Mouse (Mus musculus) right cerebral cortex, postnatal 14 days (tissue): ENCODE measurements around the gene Setd4.
A peak's percentile ranks its signal among the peaks of the same experiment; 100 is the strongest.
"Not testable (repeated sequence)": the region's sequence is repeated elsewhere in the genome, so short reads cannot be mapped to it uniquely, and the experiment has no call there.

Experiments used
- DNase-seq: peaks from one replicate; pipeline ENCODE4 v3.0.0; 2022

Gene Setd4

DNA sequence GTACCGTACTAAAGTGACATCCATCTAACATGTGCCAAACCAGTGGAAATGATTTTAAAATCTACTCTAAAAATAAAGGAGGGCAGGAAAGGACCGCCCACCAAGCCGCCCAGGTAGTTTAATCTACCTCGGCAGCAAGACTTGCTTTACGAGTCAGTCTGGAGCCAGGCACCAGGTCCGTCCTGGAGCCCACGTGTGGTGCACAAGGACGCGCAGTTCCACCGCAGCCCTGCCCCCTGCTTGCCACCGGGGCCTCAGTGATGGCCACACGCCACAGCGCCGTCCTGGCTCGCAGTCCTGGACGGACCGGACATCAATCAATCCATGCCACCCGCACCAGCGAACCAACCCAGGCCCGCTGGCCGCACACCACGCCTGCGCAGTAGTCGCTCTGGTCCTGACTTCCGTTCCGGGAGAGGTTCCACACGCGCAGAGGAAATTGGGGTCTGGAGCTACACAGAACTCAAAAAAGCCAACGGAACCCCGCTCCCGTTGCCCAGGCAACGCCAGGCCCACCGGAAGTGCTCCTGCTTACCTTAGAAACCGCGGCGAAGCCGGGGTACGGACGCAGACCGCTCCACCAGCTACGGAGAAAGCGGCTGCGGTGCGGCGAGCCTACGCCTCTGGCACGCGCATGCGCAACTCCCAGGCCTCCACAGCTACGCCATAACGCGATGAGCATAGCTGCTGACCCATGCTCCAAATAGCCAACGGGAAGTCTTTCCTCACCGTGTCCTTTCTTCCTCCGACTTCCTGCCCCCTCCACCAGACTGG lies at the start of gene Setd4:
Setd4 (minus strand) TSS at position 625 of the 774 bp plus-strand sequence.
- peak; percentile 92 for DNase-seq

DNA sequence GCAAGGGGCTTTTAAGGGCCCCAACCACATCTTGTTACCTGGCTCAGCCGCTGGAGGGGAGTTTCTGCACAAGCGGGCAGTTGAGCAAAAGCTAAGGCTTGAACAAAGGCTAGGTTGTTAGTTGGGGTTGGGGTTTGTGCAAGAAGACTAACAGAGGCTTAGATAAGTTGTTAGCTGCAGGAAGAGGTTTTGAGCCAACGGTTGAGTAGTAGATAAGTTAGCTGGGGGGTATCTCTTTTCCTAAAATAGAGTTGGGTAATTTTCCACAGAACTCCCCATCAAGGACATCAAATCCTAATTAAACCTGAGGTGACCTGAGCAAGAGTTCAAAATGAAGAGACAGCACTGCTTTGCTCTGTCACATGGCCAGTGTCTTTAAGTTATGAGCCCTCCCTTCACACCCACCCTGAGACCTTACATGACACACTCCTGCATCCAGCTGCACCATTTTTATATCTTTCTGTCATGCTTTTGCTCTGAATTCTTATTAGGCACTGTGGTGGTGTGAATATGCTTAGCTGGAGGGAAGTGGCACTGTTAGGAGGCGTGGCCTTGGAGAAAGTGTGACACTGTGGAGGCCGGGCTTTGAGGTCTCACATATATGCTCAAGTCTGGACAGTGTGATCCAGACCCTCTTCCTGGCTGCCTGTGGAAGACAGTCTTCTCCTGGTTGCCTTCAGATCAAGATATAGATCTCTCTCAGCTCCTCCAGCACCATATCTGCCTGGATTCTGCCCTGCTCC lies 44.7 kb upstream of the Setd4 start:
- no peak for DNase-seq

- DNase-seq: no peak
These were observed 40.1 kb upstream of the Setd4 start for GRCm38 (mm10) chr16:93644006-93644405.

DNA sequence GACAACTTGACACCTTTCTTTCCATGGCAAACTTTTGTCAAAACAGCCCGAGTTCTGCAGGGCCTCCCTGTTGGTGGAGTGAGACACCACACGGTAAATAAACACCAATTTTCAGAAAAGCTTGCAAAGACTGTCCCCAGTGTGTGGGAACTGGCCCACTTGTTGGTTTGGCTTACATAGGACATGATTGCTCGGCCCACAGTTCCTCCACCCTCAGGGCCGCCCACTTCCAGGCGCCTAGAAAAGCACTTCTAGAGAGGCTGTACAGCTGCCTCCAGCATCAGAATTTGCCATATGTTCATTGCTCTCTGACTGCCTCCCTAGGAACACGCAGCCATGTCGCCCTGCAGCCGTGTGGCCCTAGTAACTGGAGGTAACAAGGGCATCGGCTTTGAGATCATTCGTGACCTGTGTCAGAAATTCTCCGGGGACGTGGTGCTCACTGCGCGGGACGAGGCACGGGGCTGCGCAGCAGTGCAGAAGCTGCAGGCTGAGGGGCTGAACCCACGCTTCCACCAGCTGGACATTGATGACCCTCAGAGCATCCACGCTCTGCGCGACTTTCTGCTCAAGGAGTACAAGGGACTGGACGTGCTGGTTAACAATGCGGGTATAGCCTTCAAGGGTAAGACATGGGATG lies 24.0 kb upstream of the Setd4 start, which contains the start of gene Gm5678:
Gm5678 (plus strand) TSS at position 337 of the 640 bp plus-strand sequence.
- DNase-seq: no peak

GRCm38 (mm10) chr16:93626745-93627144 lies 22.9 kb upstream of the Setd4 start:
- DNase-seq: peak; percentile 36

DNA sequence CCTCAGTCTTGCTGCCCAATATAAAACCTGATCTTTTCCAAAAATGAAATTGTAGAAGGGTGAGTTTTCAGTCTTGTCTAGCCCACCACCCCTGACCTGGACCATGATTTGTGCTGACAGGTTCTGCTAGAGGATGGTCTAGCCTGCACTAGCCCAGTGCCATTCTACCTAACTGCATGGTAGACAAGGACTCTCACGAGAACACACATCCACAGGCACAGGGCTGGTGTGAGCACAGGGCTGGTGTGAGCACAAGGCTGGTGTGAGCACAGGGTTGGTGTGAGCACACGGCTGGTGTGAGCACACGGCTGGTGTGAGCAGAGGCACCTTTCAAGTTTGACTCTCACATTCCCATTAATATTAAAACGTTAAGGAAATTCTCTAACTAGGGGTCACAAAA lies 20.8 kb upstream of the Setd4 start:
- DNase-seq: no peak

DNA sequence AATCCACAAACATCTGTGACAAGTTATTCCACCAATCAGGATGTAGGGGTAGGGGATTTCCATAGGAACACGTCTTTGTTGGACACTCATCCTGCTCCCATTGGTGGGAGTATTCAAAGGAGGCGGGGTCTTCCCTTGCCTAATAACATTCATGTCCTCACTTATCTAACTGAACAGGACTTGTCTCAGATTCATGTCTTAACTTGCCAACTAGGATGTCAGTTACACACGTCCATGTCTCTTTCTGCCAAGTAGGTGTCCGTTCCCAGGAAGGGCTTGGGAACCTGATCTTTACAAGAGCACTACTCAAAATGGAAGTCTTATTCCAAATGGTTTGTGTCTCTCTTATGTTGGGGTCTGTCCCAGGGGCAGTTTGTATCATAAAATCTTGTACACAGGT lies 19.9 kb upstream of the Setd4 start:
- not testable (repeated sequence) for DNase-seq

- peak; percentile 67 for DNase-seq
These were observed 11.4 kb upstream of the Setd4 start for GRCm38 (mm10) chr16:93615118-93615870.

DNA sequence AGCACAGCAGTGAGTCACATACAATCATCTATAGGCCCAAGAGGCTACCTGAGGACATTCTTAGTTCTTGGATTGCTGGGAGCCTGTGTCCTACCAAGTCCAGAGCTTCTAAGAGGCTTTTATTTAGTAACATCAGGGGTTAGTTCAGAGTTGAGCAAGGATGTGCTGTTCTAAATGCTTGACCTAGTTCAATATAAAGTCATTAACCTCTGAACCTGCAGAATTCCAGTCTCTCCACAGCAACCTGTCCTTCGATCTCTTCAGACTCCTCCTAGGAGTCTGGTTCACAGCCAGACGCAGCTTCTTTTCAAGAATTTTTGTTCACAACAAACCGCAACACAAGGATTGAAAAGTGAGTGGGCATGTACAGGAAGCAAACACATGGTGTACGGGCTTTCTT lies 7.1 kb upstream of the Setd4 start:
- DNase-seq: no peak

- DNase-seq: no peak
These were observed 5.9 kb upstream of the Setd4 start for GRCm38 (mm10) chr16:93609796-93610195.

- DNase-seq: no peak
These were observed 4.9 kb upstream of the Setd4 start for GRCm38 (mm10) chr16:93608731-93609130.

- DNase-seq: peak; percentile 77
These were observed 3.8 kb upstream of the Setd4 start for GRCm38 (mm10) chr16:93607669-93608101.

DNA sequence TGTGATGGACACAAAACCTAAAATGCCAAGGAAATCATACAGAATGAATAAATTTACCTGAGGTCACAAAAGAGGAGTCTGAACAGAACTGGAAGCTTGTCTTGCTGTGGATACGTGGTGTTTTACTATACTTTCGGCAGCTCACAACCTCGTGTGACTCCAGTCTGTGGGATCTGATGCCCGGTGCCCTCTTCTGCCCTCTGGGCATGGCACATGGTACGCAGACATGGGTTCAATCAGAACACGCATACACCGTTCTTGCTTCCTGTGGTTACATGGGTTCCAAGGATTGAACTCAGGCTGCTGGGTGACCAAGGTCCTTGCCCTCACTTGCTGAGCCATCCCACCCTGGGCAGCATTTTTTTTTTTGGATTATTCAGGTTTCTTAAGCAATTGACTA lies 2.3 kb upstream of the Setd4 start:
- no peak for DNase-seq

DNA sequence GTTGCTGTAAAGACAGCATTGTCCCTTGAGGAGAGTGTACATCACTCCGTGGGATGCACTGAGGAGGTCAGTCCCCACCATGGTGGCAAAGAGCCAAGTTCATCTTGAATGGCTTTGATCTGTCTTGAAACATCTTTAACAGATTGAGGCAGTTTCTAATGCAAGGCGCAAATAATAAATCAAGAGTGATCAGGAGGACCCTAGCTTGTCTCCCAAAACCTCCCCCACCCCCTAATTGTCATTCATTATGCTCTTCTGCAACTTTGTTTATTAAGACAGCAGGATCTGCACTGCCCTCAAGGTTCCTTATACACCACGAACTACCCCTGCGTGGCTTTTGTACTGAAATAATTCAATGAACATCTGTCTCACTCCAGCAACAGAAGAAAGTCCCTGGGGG lies 1.7 kb upstream of the Setd4 start, which contains the start of gene Cbr1:
Cbr1 (plus strand) TSS at position 301 of the 400 bp plus-strand sequence.
- DNase-seq: no peak

- no peak for DNase-seq
These were observed 662 bp upstream of the Setd4 start for GRCm38 (mm10) chr16:93604481-93604969.

DNA sequence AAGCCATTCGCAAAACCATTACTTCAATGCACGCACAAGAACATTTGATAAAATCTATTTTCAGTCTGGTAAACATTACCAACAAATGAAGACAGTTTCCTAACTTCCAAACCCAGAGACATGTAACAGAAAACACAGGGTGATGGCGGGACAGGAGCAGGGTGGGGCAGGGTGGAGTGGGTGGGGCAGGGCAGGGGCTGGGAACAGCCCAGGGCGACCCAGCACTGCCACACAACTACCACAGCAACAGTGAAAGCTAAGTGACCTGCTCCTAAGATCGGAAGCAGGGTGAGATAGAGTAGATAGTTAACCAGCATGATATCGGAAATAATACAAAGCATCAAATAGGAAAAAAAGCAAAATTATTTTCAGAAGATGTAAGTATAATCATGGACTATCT lies 4.4 kb downstream of the Setd4 start:
- no peak for DNase-seq

DNA sequence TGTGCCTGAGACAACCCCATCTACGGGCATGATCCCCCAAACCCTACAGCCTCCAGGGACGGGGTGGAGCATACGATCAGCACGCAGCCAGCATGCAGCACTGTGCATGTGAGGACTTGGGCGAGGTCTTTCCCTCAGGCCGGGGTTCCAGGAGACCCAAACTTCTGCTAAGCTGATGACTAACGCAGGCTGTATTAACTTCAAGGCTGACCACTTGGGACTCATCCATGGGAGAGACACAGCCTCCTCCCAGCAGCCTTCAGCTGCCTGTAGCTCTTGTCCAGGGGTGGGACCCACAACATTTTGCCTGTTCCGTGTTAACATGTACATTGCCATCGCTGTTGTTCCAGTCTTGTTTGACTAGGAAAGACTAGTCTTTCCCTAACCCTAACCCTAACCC lies 6.3 kb downstream of the Setd4 start:
- DNase-seq: no peak

DNA sequence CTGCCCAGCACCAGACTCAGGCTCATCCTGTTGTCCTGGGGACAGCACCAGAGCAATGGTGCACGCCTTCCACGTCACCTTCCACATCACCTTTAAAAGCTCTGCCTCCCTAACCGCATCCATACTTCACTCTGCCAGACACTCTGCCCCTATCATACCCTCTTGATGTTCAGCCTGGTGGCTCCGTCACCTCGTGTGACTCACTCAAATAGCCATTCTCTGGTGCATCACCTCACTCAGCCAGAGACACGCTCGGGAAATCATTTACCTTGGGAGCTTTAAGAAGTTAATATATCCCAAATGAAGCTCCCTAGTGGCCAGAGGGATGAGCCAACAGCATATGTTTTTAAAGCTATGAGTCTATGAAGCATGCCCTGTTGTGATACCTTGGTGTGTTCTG lies 7.1 kb downstream of the Setd4 start:
- DNase-seq: no peak

- DNase-seq: no peak
These were observed 8.1 kb downstream of the Setd4 start for GRCm38 (mm10) chr16:93595766-93596165.

DNA sequence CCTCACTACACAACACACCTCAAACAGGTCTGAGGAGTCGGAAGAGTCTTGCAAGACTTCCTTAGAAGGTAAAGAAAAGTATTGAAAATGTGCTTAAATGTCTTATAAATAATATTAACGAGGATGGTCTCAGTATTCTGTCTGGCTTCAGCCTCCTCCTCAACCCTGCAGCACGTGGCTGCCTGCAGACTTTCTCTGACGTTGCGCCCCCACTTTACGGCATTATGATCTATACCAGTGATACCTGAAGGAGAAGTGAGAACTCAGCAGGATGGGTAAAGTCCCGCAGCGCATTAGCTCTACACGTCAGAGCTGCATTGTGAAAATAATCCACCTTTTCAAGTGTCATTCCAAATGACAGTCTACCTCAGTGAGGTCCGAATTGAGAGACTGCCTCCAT lies 9.4 kb downstream of the Setd4 start:
- no peak for DNase-seq

DNA sequence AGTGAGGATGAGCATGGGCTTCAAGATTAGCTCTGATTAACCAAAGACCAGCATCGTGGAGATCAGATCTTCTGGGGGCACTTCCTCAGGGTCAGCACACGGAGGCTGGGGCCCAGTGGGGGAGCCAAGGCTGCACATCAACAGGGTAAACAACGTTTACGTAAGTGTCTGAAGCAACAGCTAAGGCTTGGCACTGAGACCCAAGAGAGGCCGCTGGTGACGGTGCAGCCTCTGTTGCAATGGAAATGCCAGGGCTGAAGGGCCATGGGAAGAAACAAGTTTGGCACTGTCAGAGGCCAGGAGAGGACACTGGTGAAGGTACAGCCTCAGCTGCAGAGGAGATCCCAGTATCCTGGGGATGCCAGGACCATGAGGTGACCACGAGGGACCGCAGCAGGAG lies 10.5 kb downstream of the Setd4 start:
- DNase-seq: no peak

- no peak for DNase-seq
These were observed 11.2 kb downstream of the Setd4 start for GRCm38 (mm10) chr16:93592711-93593110.
